Mouse (Mus musculus) ES-E14 (cell line): Measurements from ENCODE around the gene Ddx21.

Experiments
- HCFC1 ChIP-seq: IDR thresholded peaks from 2 replicates; pipeline ENCODE4 v1.6.1; 2012; ENCODE audit warnings: low read length, inconsistent platforms, borderline replicate concordance; ENCODE audit not compliant: insufficient read depth
- ZC3H11A ChIP-seq: IDR thresholded peaks from 2 replicates; pipeline ENCODE4 v1.6.1; 2012; ENCODE audit warnings: low read depth, mild to moderate bottlenecking, inconsistent platforms, low read length, borderline replicate concordance

DNA sequence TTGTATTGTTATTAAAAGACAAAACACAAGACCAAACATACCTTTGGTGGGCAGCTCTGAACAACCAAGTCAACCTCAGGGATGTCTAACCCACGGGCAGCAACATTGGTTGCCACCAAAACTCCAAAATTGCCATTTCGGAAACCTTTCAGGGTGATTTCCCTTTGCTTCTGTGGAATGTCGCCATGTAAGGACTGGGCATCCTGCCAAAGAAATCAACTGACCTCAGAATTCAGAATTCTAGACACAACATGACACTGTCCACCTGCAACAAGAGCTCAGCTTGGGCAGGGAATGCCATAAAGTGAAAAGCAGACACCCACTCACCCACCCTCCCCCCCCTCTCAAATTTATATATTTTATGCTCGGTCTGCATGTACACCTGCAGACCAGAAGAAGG lies 13.5 kb downstream of the Ddx21 start:
- TF ChIP-seq HCFC1 (no peak), ZC3H11A (no peak)
